Mouse (Mus musculus) ES-E14 (cell line): ENCODE data around the gene Esr1. TPM values are rescaled to one million over a fixed set of nuclear protein-coding genes. Genes with fewer than 3 reads are reported as not detected.

Source experiments
- DNase-seq: peaks from one replicate; pipeline ENCODE4 v3.0.0-alpha.2; 2013; ENCODE audit warnings: low read depth, low spot score
- H3K27ac ChIP-seq: 2 replicates; pipeline ENCODE4 v1.5.1; 2012; ENCODE audit warnings: low read depth, mild to moderate bottlenecking, low read length, moderate library complexity, mixed read lengths; ENCODE audit not compliant: poor library complexity, insufficient read depth, severe bottlenecking
- H3K36me3 ChIP-seq: 2 replicates; pipeline ENCODE4 v1.6.1; 2012; ENCODE audit warnings: mild to moderate bottlenecking, low read length, moderate library complexity, mixed read lengths; ENCODE audit not compliant: control insufficient read depth, poor library complexity, insufficient read depth, severe bottlenecking
- H3K4me1 ChIP-seq, 2 experiments: fragments of 150-350 bp in 1 of 2; sonication (generic) in 1 of 2; 2 replicates each; pipeline ENCODE4 v1.6.1; 2012; ENCODE audit warnings: low read length in 2 of 2, mild to moderate bottlenecking in 1 of 2, mixed read lengths in 1 of 2; ENCODE audit not compliant: control insufficient read depth in 2 of 2, insufficient read depth in 2 of 2, poor library complexity in 1 of 2
- H3K4me3 ChIP-seq, 2 experiments: fragments of 150-350 bp in 1 of 2; sonication (generic) in 1 of 2; 2 replicates each; pipeline ENCODE4 v1.5.1; 2012; ENCODE audit warnings: low read length in 2 of 2, low read depth in 1 of 2, mild to moderate bottlenecking in 1 of 2, mixed read lengths in 1 of 2; ENCODE audit not compliant: insufficient read depth in 1 of 2, poor library complexity in 1 of 2, severe bottlenecking in 1 of 2
- H3K9ac ChIP-seq: 2 replicates; pipeline ENCODE4 v1.6.1; 2012; ENCODE audit warnings: low read depth, mild to moderate bottlenecking, low read length, mixed read lengths; ENCODE audit not compliant: poor library complexity, insufficient read depth, severe bottlenecking
- H3K9me3 ChIP-seq: fragments of 150-350 bp; sonication (generic); 2 replicates; pipeline ENCODE4 v1.6.1; 2012; ENCODE audit warnings: low read depth, mild to moderate bottlenecking, low read length; ENCODE audit not compliant: control insufficient read depth, insufficient read depth
- CHD2 ChIP-seq: IDR thresholded peaks from 2 replicates; pipeline ENCODE4 v1.6.1; 2014; ENCODE audit warnings: mild to moderate bottlenecking, low read depth, low read length, inconsistent platforms
- HCFC1 ChIP-seq: IDR thresholded peaks from 2 replicates; pipeline ENCODE4 v1.6.1; 2012; ENCODE audit warnings: low read length, inconsistent platforms, borderline replicate concordance; ENCODE audit not compliant: insufficient read depth
- MAFK ChIP-seq: IDR thresholded peaks from 2 replicates; pipeline ENCODE4 v1.6.1; 2014; ENCODE audit warnings: mild to moderate bottlenecking, low read depth, low read length, inconsistent platforms; ENCODE audit not compliant: insufficient read depth
- ZC3H11A ChIP-seq: IDR thresholded peaks from 2 replicates; pipeline ENCODE4 v1.6.1; 2012; ENCODE audit warnings: low read depth, mild to moderate bottlenecking, inconsistent platforms, low read length, borderline replicate concordance
- ZNF384 ChIP-seq: IDR thresholded peaks from 2 replicates; pipeline ENCODE4 v1.6.1; 2012; ENCODE audit warnings: low read depth, low read length, inconsistent platforms
- in situ Hi-C, 2 experiments: fragments of 600-800 bp; cut with MboI; formaldehyde crosslinking; loops; one replicate each; pipeline ENCODE4 v1.15.1; 2025; ENCODE audit warnings: low sequenced_read_pairs in 2 of 2, inconsistent platforms in 1 of 2; ENCODE audit not compliant: unreplicated experiment in 2 of 2
- total RNA-seq: library from RNA; depleted of rRNA; stranded (reverse); fragments of 300-350 nt; gene quantifications from 2 replicates; pipeline ENCODE4 v1.2.3, GENCODE M21; 2012

Gene Esr1
- total RNA-seq, 1 experiment = 0.09 TPM

DNA sequence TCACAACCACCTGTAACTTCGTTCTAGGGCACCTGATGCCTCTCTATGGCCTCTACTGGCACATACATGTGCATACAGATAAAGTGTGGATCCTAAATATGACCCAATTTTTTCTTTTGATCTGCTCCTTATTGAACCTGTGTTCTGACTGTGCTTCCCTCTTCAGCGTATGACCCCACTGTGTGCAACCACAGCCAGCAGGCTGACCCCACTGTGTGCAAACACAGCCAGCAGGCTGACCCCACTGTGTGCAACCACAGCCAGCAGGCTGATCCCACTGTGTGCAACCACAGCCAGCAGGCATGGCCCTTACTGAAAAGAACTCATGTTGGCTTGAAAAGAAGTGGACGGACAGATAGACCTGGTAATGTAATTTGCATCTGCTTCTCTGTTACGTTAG is 8.9 kb upstream of the Esr1 start:
- no peak overlapping the region for H3K4me3 ChIP-seq
- DNase-seq = no peak
- TF ChIP-seq HCFC1 = no peak
- no peak for TF ChIP-seq ZNF384
- no peak for TF ChIP-seq MAFK
- TF ChIP-seq CHD2 = no peak
- no peak for TF ChIP-seq ZC3H11A
- H3K9me3 ChIP-seq = no peaks in the 10 kb centered on the region
- H3K9ac ChIP-seq = no peak overlapping the region
- H3K27ac ChIP-seq = no peak overlapping the region
- no peaks in the 10 kb centered on the region for H3K4me1 ChIP-seq
- H3K36me3 ChIP-seq = no peaks in the 10 kb centered on the region
- in situ Hi-C loops = no loop called here

GRCm38 (mm10) chr10:4604527-4605209 is 6.7 kb upstream of the Esr1 start:
- in situ Hi-C loops = no loop called here
- Histone ChIP-seq H3K4me3 (no peak overlapping the region), H3K36me3 (no peaks in the 10 kb centered on the region), H3K27ac (no peak overlapping the region), H3K9ac (no peak overlapping the region), H3K4me1 (no peaks in the 10 kb centered on the region), H3K9me3 (no peaks in the 10 kb centered on the region)
- DNase-seq = no peak
- TF ChIP-seq CHD2 = no peak
- TF ChIP-seq ZC3H11A = no peak
- no peak for TF ChIP-seq MAFK

GRCm38 (mm10) chr10:4610234-4610633 is 1.2 kb upstream of the Esr1 start:
- H3K27ac ChIP-seq = no peak overlapping the region
- H3K36me3 ChIP-seq = no peaks in the 10 kb centered on the region
- no peak for DNase-seq
- H3K4me1 ChIP-seq = no peaks in the 10 kb centered on the region
- no peak overlapping the region for H3K4me3 ChIP-seq
- in situ Hi-C loops = no loop called here
- no peaks in the 10 kb centered on the region for H3K9me3 ChIP-seq
- no peak overlapping the region for H3K9ac ChIP-seq
- TF ChIP-seq CHD2 = no peak

GRCm38 (mm10) chr10:4612313-4613036 is 1.1 kb downstream of the Esr1 start:
- DNase-seq = no peak
- Histone ChIP-seq H3K4me1 (no peaks in the 10 kb centered on the region), H3K4me3 (no peak overlapping the region), H3K27ac (no peak overlapping the region), H3K9ac (no peak overlapping the region), H3K9me3 (no peaks in the 10 kb centered on the region), H3K36me3 (no peaks in the 10 kb centered on the region)
- in situ Hi-C loops = no loop called here
- no peak for TF ChIP-seq HCFC1
- TF ChIP-seq CHD2 = no peak
- no peak for TF ChIP-seq MAFK
- TF ChIP-seq ZNF384 = no peak
- no peak for TF ChIP-seq ZC3H11A

GRCm38 (mm10) chr10:4618026-4618425 is 6.6 kb downstream of the Esr1 start:
- in situ Hi-C loops = no loop called here
- no peaks in the 10 kb centered on the region for H3K4me1 ChIP-seq
- H3K9ac ChIP-seq = no peak overlapping the region
- TF ChIP-seq HCFC1 (no peak), ZC3H11A (no peak), MAFK (no peak), ZNF384 (no peak), CHD2 (no peak)
- no peaks in the 10 kb centered on the region for H3K36me3 ChIP-seq
- DNase-seq = no peak
- H3K4me3 ChIP-seq = no peak overlapping the region
- no peak overlapping the region for H3K27ac ChIP-seq
- no peaks in the 10 kb centered on the region for H3K9me3 ChIP-seq
